Mouse (Mus musculus) C2C12 (cell line): ENCODE measurements around the gene Flot1.

Experiments
- CEBPB ChIP-seq: IDR thresholded peaks from one replicate; pipeline ENCODE4 v1.6.1; 2011; ENCODE audit warnings: low read depth, mild to moderate bottlenecking, control low read depth, moderate library complexity
- CTCF ChIP-seq: IDR thresholded peaks from one replicate; pipeline ENCODE4 v1.5.1; 2011; ENCODE audit not compliant: control insufficient read depth, insufficient read depth, insufficient read length
- MAX ChIP-seq: IDR thresholded peaks from one replicate; pipeline ENCODE4 v1.6.1; 2011; ENCODE audit warnings: mild to moderate bottlenecking, control low read depth
- MYOG ChIP-seq: IDR thresholded peaks from one replicate; pipeline ENCODE4 v1.6.1; 2011; ENCODE audit not compliant: control insufficient read depth, insufficient read length; ENCODE audit errors: extremely low read depth
- USF1 ChIP-seq: IDR thresholded peaks from one replicate; pipeline ENCODE4 v1.6.1; 2011; ENCODE audit warnings: low read depth, mild to moderate bottlenecking, control low read depth, moderate library complexity

- no peak for TF ChIP-seq CTCF
- no peak for TF ChIP-seq MYOG
- TF ChIP-seq USF1: no peak
- no peak for TF ChIP-seq MAX
- no peak for TF ChIP-seq CEBPB
Measured at GRCm38 (mm10) chr17:35803020-35803419, 20.0 kb upstream of the Flot1 start.
